Mouse (Mus musculus) limb, embryonic 14.5 days (tissue): ENCODE data around the gene Gm6583. TPM values are rescaled to one million over a fixed set of nuclear protein-coding genes. Genes with fewer than 3 reads are reported as not detected.

ENCODE experiments used
- ATAC-seq: fragments of 200-750 bp; cut with Nextera tagmentation; 2 replicates; pipeline ENCODE4 v1.8.0; 2017; ENCODE audit warnings: low read depth, moderate number of reproducible peaks, moderate TSS enrichment; ENCODE audit not compliant: low FRiP score
- DNase-seq: peaks from one replicate; pipeline ENCODE4 v3.0.0-alpha.2; 2015; ENCODE audit warnings: low spot score
- H3K27ac ChIP-seq: fragments of 300-500 bp; sonication (generic); replicated peaks from 2 replicates; pipeline ENCODE4 v1.5.1; 2014; ENCODE audit warnings: low read depth, mild to moderate bottlenecking, low read length, moderate library complexity, mixed read lengths
- H3K27me3 ChIP-seq: fragments of 300-500 bp; sonication (generic); 2 replicates; pipeline ENCODE4 v1.6.1; 2014; ENCODE audit warnings: low read length, mixed read lengths; ENCODE audit not compliant: control insufficient read depth, insufficient read depth
- H3K36me3 ChIP-seq: fragments of 300-500 bp; sonication (generic); 2 replicates; pipeline ENCODE4 v1.6.1; 2014; ENCODE audit warnings: mild to moderate bottlenecking, low read length, moderate library complexity, mixed read lengths; ENCODE audit not compliant: control insufficient read depth, insufficient read depth
- H3K4me1 ChIP-seq: fragments of 300-500 bp; sonication (generic); 2 replicates; pipeline ENCODE4 v1.6.1; 2014; ENCODE audit warnings: antibody characterized with exemption, low read length, mixed read lengths; ENCODE audit not compliant: control insufficient read depth, insufficient read depth
- H3K4me2 ChIP-seq: fragments of 300-500 bp; sonication (generic); replicated peaks from 2 replicates; pipeline ENCODE4 v1.6.1; 2014; ENCODE audit warnings: low read depth, mild to moderate bottlenecking, low read length, moderate library complexity; ENCODE audit not compliant: severe bottlenecking
- H3K4me3 ChIP-seq: fragments of 300-500 bp; sonication (generic); replicated peaks from 2 replicates; pipeline ENCODE4 v1.5.1; 2014; ENCODE audit warnings: low read length
- H3K9ac ChIP-seq: fragments of 300-500 bp; sonication (generic); 2 replicates; pipeline ENCODE4 v1.6.1; 2014; ENCODE audit warnings: mild to moderate bottlenecking, low read depth, low read length, moderate library complexity; ENCODE audit not compliant: severe bottlenecking
- H3K9me3 ChIP-seq: fragments of 300-500 bp; sonication (generic); 2 replicates; pipeline ENCODE4 v1.6.1; 2016; ENCODE audit warnings: low read length; ENCODE audit not compliant: control insufficient read depth
- POLR2A ChIP-seq: fragments of 200-500 bp; IDR thresholded peaks from 2 replicates; pipeline ENCODE4 v1.8.0; 2012; ENCODE audit warnings: inconsistent platforms, mild to moderate bottlenecking, moderate library complexity, borderline replicate concordance; ENCODE audit not compliant: insufficient read depth, insufficient read length; ENCODE audit errors: extremely low read depth
- WGBS: fragments of 180-500 bp; shearing (Covaris S2); extraction: QIAGEN DNeasy Blood & Tissue Kit; methylation state at CpG from one replicate; pipeline ENCODE4 v1.1.7; 2014; 5-methylcytosine and 5-hydroxymethylcytosine counted together
- polyA plus RNA-seq, 2 experiments: library from polyadenylated mRNA; depleted of rRNA in 1 of 2; stranded (reverse) in 1 of 2; unstranded in 1 of 2; fragments of >200 nt; fragmentation: Nextera tagmentation in 1 of 2; extraction: Ambion mirVana in 1 of 2; gene quantifications; 2 replicates each; pipeline versions ENCODE4 v1.2.1 to v1.2.3; 2012 to 2014

The Gm6583 gene
- polyA plus RNA-seq, 2 experiments = 0.08 TPM; not detected in 1

GRCm38 (mm10) chr5:112378716-112379115, 22.9 kb upstream of the Gm6583 start:
- 87% methylated on average over 6 of the region's 6 CpGs for WGBS
- no peak overlapping the region for H3K27ac ChIP-seq
- ATAC-seq (no peak), DNase-seq (no peak)
- no peak overlapping the region for H3K4me3 ChIP-seq
- H3K4me1 ChIP-seq = 0 out of 2 replicates have a peak, but pooled peaks cover 3% of the 10 kb centered on the region
- H3K9me3 ChIP-seq = no peaks in the 10 kb centered on the region
- TF ChIP-seq POLR2A = no peak
- H3K9ac ChIP-seq = no peak overlapping the region
- no peak overlapping the region for H3K4me2 ChIP-seq
- H3K36me3 ChIP-seq = peaks cover 32% of the 10 kb centered on the region
- H3K27me3 ChIP-seq = no peaks in the 10 kb centered on the region

- Histone ChIP-seq H3K27me3 (no peaks in the 10 kb centered on the region), H3K9ac (no peak overlapping the region), H3K4me1 (no peaks in the 10 kb centered on the region), H3K36me3 (peaks cover 40% of the 10 kb centered on the region), H3K4me2 (no peak overlapping the region), H3K27ac (no peak overlapping the region), H3K9me3 (no peaks in the 10 kb centered on the region), H3K4me3 (no peak overlapping the region)
- ATAC-seq (no peak), DNase-seq (no peak)
- WGBS = 100% methylated on average over 1 of the region's 1 CpGs
- TF ChIP-seq POLR2A = no peak
Measured at GRCm38 (mm10) chr5:112377380-112377779, 21.5 kb upstream of the Gm6583 start.

GRCm38 (mm10) chr5:112376111-112376510, 20.3 kb upstream of the Gm6583 start:
- Histone ChIP-seq H3K27ac (no peak overlapping the region), H3K9ac (no peak overlapping the region), H3K4me1 (no peaks in the 10 kb centered on the region), H3K9me3 (no peaks in the 10 kb centered on the region), H3K4me2 (no peak overlapping the region), H3K27me3 (no peaks in the 10 kb centered on the region), H3K36me3 (peaks cover 50% of the 10 kb centered on the region), H3K4me3 (no peak overlapping the region)
- no peak for DNase-seq
- WGBS = 83% methylated on average over 4 of the region's 4 CpGs
- ATAC-seq = no peak
- no peak for TF ChIP-seq POLR2A

GRCm38 (mm10) chr5:112371933-112372332, 16.1 kb upstream of the Gm6583 start:
- no peak for DNase-seq
- no peaks in the 10 kb centered on the region for H3K9me3 ChIP-seq
- H3K27me3 ChIP-seq = no peaks in the 10 kb centered on the region
- H3K4me3 ChIP-seq = no peak overlapping the region
- no peak for ATAC-seq
- WGBS = 75% methylated on average over 7 of the region's 7 CpGs
- no peak overlapping the region for H3K27ac ChIP-seq
- H3K36me3 ChIP-seq = peaks cover 59% of the 10 kb centered on the region
- no peak overlapping the region for H3K9ac ChIP-seq
- no peak overlapping the region for H3K4me2 ChIP-seq
- no peaks in the 10 kb centered on the region for H3K4me1 ChIP-seq
- TF ChIP-seq POLR2A = no peak

GRCm38 (mm10) chr5:112370236-112370813, 14.5 kb upstream of the Gm6583 start:
- no peak overlapping the region for H3K27ac ChIP-seq
- TF ChIP-seq POLR2A = no peak
- no peak overlapping the region for H3K9ac ChIP-seq
- no peaks in the 10 kb centered on the region for H3K4me1 ChIP-seq
- 86% methylated on average over 12 of the region's 12 CpGs for WGBS
- no peak overlapping the region for H3K4me2 ChIP-seq
- ATAC-seq (no peak), DNase-seq (no peak)
- peaks cover 64% of the 10 kb centered on the region for H3K36me3 ChIP-seq
- no peaks in the 10 kb centered on the region for H3K9me3 ChIP-seq
- no peak overlapping the region for H3K4me3 ChIP-seq
- H3K27me3 ChIP-seq = no peaks in the 10 kb centered on the region
